Mouse (Mus musculus): ENCODE measurements at regions not wholly inside any gene's neighbourhood (a gene's known extent, or its start where the extent isn't known, plus 50 kb on each side); places are given as distances from the start of the nearest gene placed in this dataset.
A peak's percentile ranks its signal among the peaks of the same experiment; 100 is the strongest.

GRCm38 (mm10) chr4:45746451-45746850 is 52.4 kb upstream of the Aldh1b1 start:
- DNase-seq (no peak), ATAC-seq (ENCODE audit: low FRiP score, low TSS enrichment) (no peak)
- no peak overlapping the region for H3K9ac ChIP-seq (replicated peaks; ENCODE audit: low read length)
- no peaks in the 10 kb centered on the region for H3K27me3 ChIP-seq (ENCODE audit: control insufficient read depth, insufficient read depth, low read length)
- H3K4me1 ChIP-seq (ENCODE audit: control insufficient read depth, insufficient read depth, low read length): no peaks in the 10 kb centered on the region
- H3K9me3 ChIP-seq (ENCODE audit: control insufficient read depth, low read length): no peaks in the 10 kb centered on the region
- H3K27ac ChIP-seq (replicated peaks; ENCODE audit: low read depth, low read length): no peak overlapping the region
- WGBS: 84% methylated on average over 3 of the region's 3 CpGs
- H3K4me3 ChIP-seq (replicated peaks; ENCODE audit: low read depth, low read length): no peak overlapping the region
- H3K4me2 ChIP-seq (ENCODE audit: low read length): no peak overlapping the region
- H3K36me3 ChIP-seq (ENCODE audit: control insufficient read depth, insufficient read depth, low read length): no peaks in the 10 kb centered on the region

GRCm38 (mm10) chr4:45745746-45746145 is 53.1 kb upstream of the Aldh1b1 start:
- ATAC-seq (ENCODE audit: low FRiP score, low TSS enrichment): no peak
- DNase-seq: no peak
- Histone ChIP-seq H3K36me3 (ENCODE audit: control insufficient read depth, insufficient read depth, low read length) (no peaks in the 10 kb centered on the region), H3K9me3 (ENCODE audit: control insufficient read depth, low read length) (no peaks in the 10 kb centered on the region), H3K27me3 (ENCODE audit: control insufficient read depth, insufficient read depth, low read length) (no peaks in the 10 kb centered on the region), H3K4me3 (replicated peaks; ENCODE audit: low read depth, low read length) (no peak overlapping the region), H3K4me1 (ENCODE audit: control insufficient read depth, insufficient read depth, low read length) (no peaks in the 10 kb centered on the region), H3K27ac (replicated peaks; ENCODE audit: low read depth, low read length) (no peak overlapping the region), H3K4me2 (ENCODE audit: low read length) (no peak overlapping the region), H3K9ac (replicated peaks; ENCODE audit: low read length) (no peak overlapping the region)
- 60% methylated on average over 9 of the region's 9 CpGs for WGBS

- no peaks in the 10 kb centered on the region for H3K9me3 ChIP-seq (ENCODE audit: control insufficient read depth, low read length)
- no peak overlapping the region for H3K9ac ChIP-seq (replicated peaks; ENCODE audit: low read length)
- no peak for ATAC-seq (ENCODE audit: low FRiP score, low TSS enrichment)
- no peak overlapping the region for H3K4me2 ChIP-seq (ENCODE audit: low read length)
- WGBS: 90% methylated on average over 4 of the region's 4 CpGs
- no peaks in the 10 kb centered on the region for H3K4me1 ChIP-seq (ENCODE audit: control insufficient read depth, insufficient read depth, low read length)
- no peak overlapping the region for H3K27ac ChIP-seq (replicated peaks; ENCODE audit: low read depth, low read length)
- DNase-seq: no peak
- no peaks in the 10 kb centered on the region for H3K27me3 ChIP-seq (ENCODE audit: control insufficient read depth, insufficient read depth, low read length)
- no peaks in the 10 kb centered on the region for H3K36me3 ChIP-seq (ENCODE audit: control insufficient read depth, insufficient read depth, low read length)
- H3K4me3 ChIP-seq (replicated peaks; ENCODE audit: low read depth, low read length): no peak overlapping the region
These were observed 53.9 kb upstream of the Aldh1b1 start for GRCm38 (mm10) chr4:45744849-45745407.

- H3K27ac ChIP-seq (replicated peaks; ENCODE audit: low read depth, low read length): no peak overlapping the region
- H3K4me1 ChIP-seq (ENCODE audit: control insufficient read depth, insufficient read depth, low read length): peaks cover 25% of the 10 kb centered on the region
- H3K27me3 ChIP-seq (ENCODE audit: control insufficient read depth, insufficient read depth, low read length): no peaks in the 10 kb centered on the region
- no peak for DNase-seq
- no peaks in the 10 kb centered on the region for H3K36me3 ChIP-seq (ENCODE audit: control insufficient read depth, insufficient read depth, low read length)
- no peak for ATAC-seq (ENCODE audit: low FRiP score, low TSS enrichment)
- H3K9ac ChIP-seq (replicated peaks; ENCODE audit: low read length): no peak overlapping the region
- H3K9me3 ChIP-seq (ENCODE audit: control insufficient read depth, low read length): no peaks in the 10 kb centered on the region
- WGBS: 87% methylated on average over 12 of the region's 12 CpGs
- H3K4me3 ChIP-seq (replicated peaks; ENCODE audit: low read depth, low read length): no peak overlapping the region
- H3K4me2 ChIP-seq (ENCODE audit: low read length): no peak overlapping the region
These were observed 58.0 kb upstream of the Aldh1b1 start for GRCm38 (mm10) chr4:45740779-45741365.

GRCm38 (mm10) chr4:45740319-45740718 is 58.5 kb upstream of the Aldh1b1 start:
- Histone ChIP-seq H3K9me3 (ENCODE audit: control insufficient read depth, low read length) (no peaks in the 10 kb centered on the region), H3K27ac (replicated peaks; ENCODE audit: low read depth, low read length) (no peak overlapping the region), H3K4me3 (replicated peaks; ENCODE audit: low read depth, low read length) (no peak overlapping the region), H3K36me3 (ENCODE audit: control insufficient read depth, insufficient read depth, low read length) (no peaks in the 10 kb centered on the region), H3K27me3 (ENCODE audit: control insufficient read depth, insufficient read depth, low read length) (no peaks in the 10 kb centered on the region), H3K4me1 (ENCODE audit: control insufficient read depth, insufficient read depth, low read length) (peaks cover 27% of the 10 kb centered on the region), H3K4me2 (ENCODE audit: low read length) (no peak overlapping the region), H3K9ac (replicated peaks; ENCODE audit: low read length) (no peak overlapping the region)
- no peak for DNase-seq
- WGBS: 87% methylated on average over 5 of the region's 5 CpGs
- no peak for ATAC-seq (ENCODE audit: low FRiP score, low TSS enrichment)

- no peak for DNase-seq
- WGBS: 64% methylated on average over 3 of the region's 3 CpGs
- no peak overlapping the region for H3K27ac ChIP-seq (replicated peaks; ENCODE audit: low read depth, low read length)
These were observed 59.1 kb upstream of the Aldh1b1 start for GRCm38 (mm10) chr4:45739696-45740095.

GRCm38 (mm10) chr4:45739168-45739567 is 59.7 kb upstream of the Aldh1b1 start:
- ATAC-seq (ENCODE audit: low FRiP score, low TSS enrichment) (no peak), DNase-seq (peak; percentile 55)
- Histone ChIP-seq H3K36me3 (ENCODE audit: control insufficient read depth, insufficient read depth, low read length) (no peaks in the 10 kb centered on the region), H3K4me3 (replicated peaks; ENCODE audit: low read depth, low read length) (no peak overlapping the region), H3K4me1 (ENCODE audit: control insufficient read depth, insufficient read depth, low read length) (peaks cover 27% of the 10 kb centered on the region), H3K27me3 (ENCODE audit: control insufficient read depth, insufficient read depth, low read length) (no peaks in the 10 kb centered on the region), H3K9ac (replicated peaks; ENCODE audit: low read length) (no peak overlapping the region), H3K4me2 (ENCODE audit: low read length) (no peak overlapping the region), H3K27ac (replicated peaks; ENCODE audit: low read depth, low read length) (0 out of 2 replicates have a peak overlapping the region, but pooled peaks have one; percentile 37), H3K9me3 (ENCODE audit: control insufficient read depth, low read length) (no peaks in the 10 kb centered on the region)
- WGBS: 35% methylated on average over 9 of the region's 9 CpGs

More at GRCm38 (mm10) chr4:45739696-45740095, 59.1 kb upstream of the Aldh1b1 start:
- Histone ChIP-seq H3K9me3 (ENCODE audit: control insufficient read depth, low read length) (no peaks in the 10 kb centered on the region), H3K4me3 (replicated peaks; ENCODE audit: low read depth, low read length) (no peak overlapping the region), H3K4me2 (ENCODE audit: low read length) (no peak overlapping the region), H3K4me1 (ENCODE audit: control insufficient read depth, insufficient read depth, low read length) (peaks cover 27% of the 10 kb centered on the region), H3K36me3 (ENCODE audit: control insufficient read depth, insufficient read depth, low read length) (no peaks in the 10 kb centered on the region), H3K27me3 (ENCODE audit: control insufficient read depth, insufficient read depth, low read length) (no peaks in the 10 kb centered on the region), H3K9ac (replicated peaks; ENCODE audit: low read length) (no peak overlapping the region)
- no peak for ATAC-seq (ENCODE audit: low FRiP score, low TSS enrichment)

- Histone ChIP-seq H3K27ac (replicated peaks; ENCODE audit: low read depth, low read length) (0 out of 2 replicates have a peak overlapping the region, but pooled peaks have one; percentile 37), H3K4me1 (ENCODE audit: control insufficient read depth, insufficient read depth, low read length) (peaks cover 27% of the 10 kb centered on the region), H3K4me2 (ENCODE audit: low read length) (no peak overlapping the region), H3K36me3 (ENCODE audit: control insufficient read depth, insufficient read depth, low read length) (no peaks in the 10 kb centered on the region), H3K9me3 (ENCODE audit: control insufficient read depth, low read length) (no peaks in the 10 kb centered on the region), H3K9ac (replicated peaks; ENCODE audit: low read length) (no peak overlapping the region), H3K27me3 (ENCODE audit: control insufficient read depth, insufficient read depth, low read length) (no peaks in the 10 kb centered on the region), H3K4me3 (replicated peaks; ENCODE audit: low read depth, low read length) (no peak overlapping the region)
- DNase-seq (no peak), ATAC-seq (ENCODE audit: low FRiP score, low TSS enrichment) (no peak)
- 22% methylated on average over 11 of the region's 11 CpGs for WGBS
These were observed 60.1 kb upstream of the Aldh1b1 start for GRCm38 (mm10) chr4:45738746-45739145.

- DNase-seq: peak; percentile 84
- Histone ChIP-seq H3K27ac (replicated peaks; ENCODE audit: low read depth, low read length) (peak overlapping the region; percentile 58), H3K9me3 (ENCODE audit: control insufficient read depth, low read length) (no peaks in the 10 kb centered on the region), H3K9ac (replicated peaks; ENCODE audit: low read length) (no peak overlapping the region), H3K4me1 (ENCODE audit: control insufficient read depth, insufficient read depth, low read length) (peaks cover 27% of the 10 kb centered on the region), H3K4me2 (ENCODE audit: low read length) (no peak overlapping the region), H3K27me3 (ENCODE audit: control insufficient read depth, insufficient read depth, low read length) (no peaks in the 10 kb centered on the region), H3K4me3 (replicated peaks; ENCODE audit: low read depth, low read length) (no peak overlapping the region), H3K36me3 (ENCODE audit: control insufficient read depth, insufficient read depth, low read length) (no peaks in the 10 kb centered on the region)
- WGBS: 16% methylated on average over 10 of the region's 10 CpGs
- ATAC-seq (ENCODE audit: low FRiP score, low TSS enrichment): peak; percentile 57; the same call in 1 of the 2 replicates
These were observed 62.5 kb upstream of the Aldh1b1 start for GRCm38 (mm10) chr4:45736215-45736815.
